Mouse (Mus musculus) layer of hippocampus, adult 18-20 months (tissue): ENCODE data around the gene Tlr8. TPM values are rescaled to one million over a fixed set of nuclear protein-coding genes. Genes with fewer than 3 reads are reported as not detected.

Experiments used
- DNase-seq, 2 experiments: peaks; one replicate each; pipeline ENCODE4 v3.0.0; 2022; ENCODE audit warnings: low spot score in 2 of 2
- total RNA-seq, 2 experiments: library from RNA; stranded (reverse); gene quantifications; 2 replicates each; pipeline ENCODE4 v1.2.3; 2021

Tlr8 gene
- total RNA-seq, 2 experiments from 2014 or later = 0.20 TPM; not detected in 1

DNA sequence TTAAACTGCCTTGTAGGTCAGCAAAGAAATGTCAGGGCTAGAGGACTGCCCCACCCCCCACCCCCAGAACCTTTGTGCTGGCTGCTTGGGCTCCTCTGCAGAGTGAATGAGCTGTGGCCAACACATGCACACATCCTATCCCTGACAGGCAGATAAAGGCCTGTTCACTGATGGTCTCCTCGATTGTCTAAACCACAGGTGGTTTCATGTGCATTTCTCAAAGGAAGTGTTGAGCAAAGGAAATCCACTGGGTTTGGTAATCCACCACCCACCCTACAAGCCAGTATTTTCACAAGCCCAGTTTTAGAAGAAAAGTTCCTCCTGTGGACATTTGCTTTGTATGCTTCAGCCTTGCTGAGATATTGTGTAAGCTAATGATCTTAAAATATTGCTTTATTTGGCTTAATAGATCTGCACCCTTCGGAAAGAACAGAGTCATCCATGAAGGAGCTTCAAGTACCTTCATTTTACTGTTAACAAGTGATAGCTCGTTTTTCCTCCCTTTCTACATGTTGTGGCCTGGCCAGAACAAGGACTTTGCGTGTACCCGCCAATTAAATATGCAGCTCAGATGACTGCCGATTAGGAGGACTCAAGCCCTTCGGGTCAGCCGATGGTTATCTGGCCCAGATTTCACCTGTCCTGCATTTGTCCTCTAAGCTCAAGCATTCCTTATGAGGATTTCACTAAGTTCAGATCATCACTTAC lies 58.2 kb downstream of the Tlr8 start:
- peak in 1 of 2 experiments; percentile 20 for DNase-seq

- no peak for DNase-seq
Measured at GRCm38 (mm10) chrX:167201365-167201764, 62.8 kb downstream of the Tlr8 start.

GRCm38 (mm10) chrX:167195228-167195649 lies 68.9 kb downstream of the Tlr8 start:
- DNase-seq = no peak

Other genes with a start within 250 kb of the Tlr8 start
- gene Tmsb4x, start 55.0 kb downstream of the Tlr8 start, total RNA-seq = 1,000 to 10,000 TPM; 1,626 to 1,851 TPM
- 1 to 10 TPM; 4.0 to 4.9 TPM for gene Tlr7, start 66.2 kb upstream of the Tlr8 start, total RNA-seq
- gene Prps2, start 118.4 kb upstream of the Tlr8 start, total RNA-seq = 10 to 100 TPM; 24.9 to 27.0 TPM